Mouse (Mus musculus) midbrain, embryonic 13.5 days (tissue): ENCODE measurements around the gene Olfr472. TPM values are rescaled to one million over a fixed set of nuclear protein-coding genes. Genes with fewer than 3 reads are reported as not detected.
"Not testable (repeated sequence)": the region's sequence is repeated elsewhere in the genome, so short reads cannot be mapped to it uniquely, and the experiment has no call there.

Experiments used
- ATAC-seq: fragments of 200-750 bp; cut with Nextera tagmentation; 2 replicates; pipeline ENCODE4 v1.8.0; 2017; ENCODE audit warnings: mild to moderate bottlenecking, moderate TSS enrichment, moderate library complexity
- H3K27ac ChIP-seq: fragments of 300-500 bp; sonication (generic); 2 replicates; pipeline ENCODE4 v1.5.1; 2015; ENCODE audit warnings: inconsistent platforms, mild to moderate bottlenecking, moderate library complexity
- H3K27me3 ChIP-seq: fragments of 300-500 bp; sonication (generic); 2 replicates; pipeline ENCODE4 v1.6.1; 2015; ENCODE audit warnings: mild to moderate bottlenecking, inconsistent platforms
- H3K36me3 ChIP-seq: fragments of 300-500 bp; sonication (generic); 2 replicates; pipeline ENCODE4 v1.6.1; 2015; ENCODE audit warnings: mild to moderate bottlenecking, inconsistent platforms
- H3K4me1 ChIP-seq: fragments of 300-500 bp; sonication (generic); replicated peaks from 2 replicates; pipeline ENCODE4 v1.6.1; 2015; ENCODE audit warnings: inconsistent platforms
- H3K4me2 ChIP-seq: fragments of 300-500 bp; sonication (generic); replicated peaks from 2 replicates; pipeline ENCODE4 v1.6.1; 2015; ENCODE audit warnings: moderate library complexity, mild to moderate bottlenecking, inconsistent platforms
- H3K4me3 ChIP-seq: fragments of 300-500 bp; sonication (generic); replicated peaks from 2 replicates; pipeline ENCODE4 v1.5.1; 2015; ENCODE audit warnings: mild to moderate bottlenecking, inconsistent platforms
- H3K9ac ChIP-seq: fragments of 300-500 bp; sonication (generic); replicated peaks from 2 replicates; pipeline ENCODE4 v1.6.1; 2015; ENCODE audit warnings: mild to moderate bottlenecking, inconsistent platforms
- H3K9me3 ChIP-seq: fragments of 300-500 bp; sonication (generic); 2 replicates; pipeline ENCODE4 v1.6.1; 2016; ENCODE audit warnings: mild to moderate bottlenecking, inconsistent platforms
- WGBS: fragments of 180-500 bp; shearing (Covaris S2); methylation state at CpG from one replicate; pipeline ENCODE4 v1.1.7; 2015; 5-methylcytosine and 5-hydroxymethylcytosine counted together
- polyA plus RNA-seq: library from polyadenylated mRNA; unstranded; fragments of >200 nt; fragmentation: Nextera tagmentation; extraction: Ambion mirVana; gene quantifications from 2 replicates; pipeline ENCODE4 v1.2.1, GENCODE M21; 2015

Gene Olfr472
- not detected in 2 replicates for polyA plus RNA-seq

- no peak within 1 kb of the TSS for H3K9ac ChIP-seq
- H3K4me3 ChIP-seq = no peak within 1 kb of the TSS
- no peak for ATAC-seq
- H3K27ac ChIP-seq = no peak within 1 kb of the TSS
- no peaks in the 10 kb centered on the region for H3K4me1 ChIP-seq
- no peaks in the 10 kb centered on the region for H3K36me3 ChIP-seq
- H3K27me3 ChIP-seq = no peaks in the 10 kb centered on the region
- no peaks in the 10 kb centered on the region for H3K9me3 ChIP-seq
- no peak within 1 kb of the TSS for H3K4me2 ChIP-seq
Observed at GRCm38 (mm10) chr7:107897602-107898001, at the start of gene Olfr472. Gene Olfr472 (plus strand): TSS chr7:107897902.

- H3K4me2 ChIP-seq = no peak within 1 kb of the TSS
- H3K4me3 ChIP-seq = no peak within 1 kb of the TSS
- no peak for ATAC-seq
- H3K9ac ChIP-seq = no peak within 1 kb of the TSS
- WGBS = 95% methylated on average over 1 of the region's 1 CpGs
- no peaks in the 10 kb centered on the region for H3K36me3 ChIP-seq
- no peaks in the 10 kb centered on the region for H3K27me3 ChIP-seq
- no peak within 1 kb of the TSS for H3K27ac ChIP-seq
- H3K4me1 ChIP-seq = no peaks in the 10 kb centered on the region
- H3K9me3 ChIP-seq = no peaks in the 10 kb centered on the region
Observed at GRCm38 (mm10) chr7:107930146-107930545, 32.4 kb downstream of the Olfr472 start, which contains the start of gene Olfr473. Gene Olfr473 (plus strand): TSS chr7:107930446.

GRCm38 (mm10) chr7:107952539-107952938, 54.8 kb downstream of the Olfr472 start:
- not testable (repeated sequence) for H3K4me1 ChIP-seq, H3K9ac ChIP-seq, H3K27me3 ChIP-seq, H3K4me2 ChIP-seq, H3K4me3 ChIP-seq, H3K36me3 ChIP-seq, H3K27ac ChIP-seq, ATAC-seq, H3K9me3 ChIP-seq
- WGBS = 97% methylated on average over 12 of the region's 12 CpGs

- Histone ChIP-seq H3K9me3 (no peaks in the 10 kb centered on the region; the same call in 1 of the 2 replicates), H3K9ac (no peak within 1 kb of the TSS)
- 95% methylated on average over 1 of the region's 1 CpGs for WGBS
Observed at GRCm38 (mm10) chr7:107954343-107954742, 56.6 kb downstream of the Olfr472 start, which contains the start of gene Olfr474. Gene Olfr474 (plus strand): TSS chr7:107954643.

More at GRCm38 (mm10) chr7:107954343-107954742, 56.6 kb downstream of the Olfr472 start, which contains the start of gene Olfr474:
- Histone ChIP-seq H3K36me3 (no peaks in the 10 kb centered on the region), H3K4me2 (no peak within 1 kb of the TSS), H3K4me3 (no peak within 1 kb of the TSS), H3K27me3 (no peaks in the 10 kb centered on the region), H3K27ac (no peak within 1 kb of the TSS), H3K4me1 (no peaks in the 10 kb centered on the region)
- ATAC-seq = no peak

Other genes starting within 250 kb of the Olfr472 start
- gene Cyb5r2, start 139.9 kb upstream of the Olfr472 start, polyA plus RNA-seq = 0.06 and 0.08 TPM in 2 replicates
- not detected in 2 replicates for gene Ovch2, start 96.7 kb upstream of the Olfr472 start, polyA plus RNA-seq
- gene Olfr467, start 85.6 kb upstream of the Olfr472 start, polyA plus RNA-seq = not detected in 2 replicates
- not detected in 2 replicates for gene Olfr469, start 72.4 kb upstream of the Olfr472 start, polyA plus RNA-seq
- not detected in 2 replicates for gene Olfr470, start 50.4 kb upstream of the Olfr472 start, polyA plus RNA-seq
- not detected in 2 replicates for gene Olfr473, start 32.5 kb downstream of the Olfr472 start, polyA plus RNA-seq
- gene Olfr474, start 56.7 kb downstream of the Olfr472 start, polyA plus RNA-seq = not detected in 2 replicates
- not detected in 2 replicates for gene Olfr476, start 66.9 kb downstream of the Olfr472 start, polyA plus RNA-seq
- gene Olfr477, start 88.8 kb downstream of the Olfr472 start, polyA plus RNA-seq = not detected in 2 replicates
- gene Olfr478, start 136.1 kb downstream of the Olfr472 start, polyA plus RNA-seq = not detected in 2 replicates
- not detected in 2 replicates for gene Olfr479, start 152.8 kb downstream of the Olfr472 start, polyA plus RNA-seq
- not detected in 2 replicates for gene Olfr480, start 169.4 kb downstream of the Olfr472 start, polyA plus RNA-seq
- not detected in 2 replicates for gene Olfr481, start 182.0 kb downstream of the Olfr472 start, polyA plus RNA-seq
- 0.08 TPM in 1 of 2 replicates, not detected in the other for gene Olfr482, start 199.7 kb downstream of the Olfr472 start, polyA plus RNA-seq
- gene Olfr483, start 202.9 kb downstream of the Olfr472 start, polyA plus RNA-seq = not detected in 2 replicates
- gene Olfr484, start 229.5 kb downstream of the Olfr472 start, polyA plus RNA-seq = not detected in 2 replicates